Comparison of ENCODE assay signal across 9 mouse cellular contexts in genomic region chr15:102258076-102258470, GRCm38 (mm10). TPM values are rescaled to one million over a fixed set of nuclear protein-coding genes. Genes with fewer than 3 reads are reported as not detected.
A peak's percentile ranks its signal among the peaks of the same experiment; 100 is the strongest.
DNase-seq lines count a peak whose midpoint lies in the region; ATAC-seq and TF ChIP-seq lines count a peak whose summit lies in the region.
"Had no signal": no experiment of that assay in that cellular context is flagged by ENCODE, and none has a peak within 500 bp of the region (broad histone marks: within the 10 kb centered on the region; RNA-seq: fewer than 3 reads in every experiment).

No protein-coding gene starts in this region.

- H3K4me1 ChIP-seq in embryonic facial prominence, embryonic 14.5 days (ENCODE audit: control insufficient read depth, insufficient read depth, low read length): peaks cover 45% of the 10 kb centered on the region; the same call in 1 of the 2 replicates
- H3K4me1 ChIP-seq in hindbrain, embryonic 10.5 days (replicated peaks): peaks cover 50% of the 10 kb centered on the region
- H3K4me1 ChIP-seq in liver, embryonic 13.5 days (replicated peaks): peaks cover 17% of the 10 kb centered on the region
- H3K4me1 ChIP-seq in olfactory bulb, adult 2 months (ENCODE audit: control insufficient read depth, insufficient read depth, low read length): peaks cover 21% of the 10 kb centered on the region

- H3K36me3 ChIP-seq in embryonic facial prominence, embryonic 14.5 days (ENCODE audit: control insufficient read depth, insufficient read depth, low read length): peaks cover 10% of the 10 kb centered on the region
- H3K36me3 ChIP-seq in hindbrain, embryonic 10.5 days: no peaks in the 10 kb centered on the region
- H3K36me3 ChIP-seq in liver, embryonic 13.5 days: no peaks in the 10 kb centered on the region

- H3K27me3 ChIP-seq in embryonic facial prominence, embryonic 14.5 days (replicated peaks; ENCODE audit: control insufficient read depth, insufficient read depth, low read length): no peaks in the 10 kb centered on the region
- peaks cover 75% of the 10 kb centered on the region for H3K27me3 ChIP-seq in hindbrain, embryonic 10.5 days (ENCODE audit: insufficient read depth, poor library complexity, severe bottlenecking)
- H3K27me3 ChIP-seq in liver, embryonic 13.5 days: peaks cover 90% of the 10 kb centered on the region

- TF ChIP-seq POLR2A in olfactory bulb, adult 2 months (IDR thresholded peaks at IDR 0.05; ENCODE audit: insufficient read depth, low read depth, low read length): no peak

- H3K9me3 ChIP-seq in embryonic facial prominence, embryonic 14.5 days (ENCODE audit: control insufficient read depth, low read length): no peaks in the 10 kb centered on the region
- H3K9me3 ChIP-seq in hindbrain, embryonic 10.5 days: no peaks in the 10 kb centered on the region
- H3K9me3 ChIP-seq in liver, embryonic 13.5 days (replicated peaks): no peaks in the 10 kb centered on the region

- peak; percentile 55 for ATAC-seq in embryonic facial prominence, embryonic 14.5 days (ENCODE audit: low read depth)
- ATAC-seq in liver, embryonic 13.5 days (ENCODE audit: low read depth): no peak

- peak overlapping the region; percentile 97 for H3K9ac ChIP-seq in embryonic facial prominence, embryonic 14.5 days (ENCODE audit: low read depth, low read length)
- H3K9ac ChIP-seq in liver, embryonic 13.5 days: no peak overlapping the region

- no peak for TF ChIP-seq CTCF in olfactory bulb, adult 2 months (IDR thresholded peaks at IDR 0.05; ENCODE audit: insufficient read depth, low read depth, low read length)

- H3K27ac ChIP-seq in embryonic facial prominence, embryonic 14.5 days (replicated peaks; ENCODE audit: low read depth, low read length): peak overlapping the region; percentile 99
- H3K27ac ChIP-seq in hindbrain, embryonic 10.5 days: peak overlapping the region; percentile 85
- no peak overlapping the region for H3K27ac ChIP-seq in liver, embryonic 13.5 days
- H3K27ac ChIP-seq in olfactory bulb, adult 2 months (ENCODE audit: insufficient read depth, low read depth, low read length): peak overlapping the region; percentile 33

- peak; percentile 49 to 67 for DNase-seq in adrenal gland, adult (ENCODE audit: inconsistent age in 2 of 2, low spot score in 1 of 2)
- no peak for DNase-seq in adrenal gland, adult 8-10 months
- DNase-seq in ES-CJ7 (ENCODE audit: low read depth, low spot score): peak; percentile 82
- peak; percentile 93 for DNase-seq in embryonic facial prominence, embryonic 14.5 days (ENCODE audit: low spot score)
- DNase-seq in hindbrain, embryonic 10.5 days (ENCODE audit: low spot score): no peak
- no peak for DNase-seq in liver, embryonic 13.5 days
- DNase-seq in testis, postnatal 14 days (ENCODE audit: low spot score): no peak

- H3K4me2 ChIP-seq in embryonic facial prominence, embryonic 14.5 days (ENCODE audit: low read depth, low read length): peak overlapping the region; percentile 79
- H3K4me2 ChIP-seq in liver, embryonic 13.5 days: peak overlapping the region; percentile 67

- peak overlapping the region; percentile 75 for H3K4me3 ChIP-seq in embryonic facial prominence, embryonic 14.5 days (ENCODE audit: low read depth, low read length)
- H3K4me3 ChIP-seq in hindbrain, embryonic 10.5 days: peak overlapping the region; percentile 64
- H3K4me3 ChIP-seq in liver, embryonic 13.5 days (replicated peaks): no peak overlapping the region
- no peak overlapping the region; the same call in 1 of the 2 replicates for H3K4me3 ChIP-seq in olfactory bulb, adult 2 months (ENCODE audit: insufficient read depth, low read depth, low read length)

- WGBS in embryonic facial prominence, embryonic 14.5 days: 4% methylated on average over 12 of the region's 12 CpGs
- WGBS in hindbrain, embryonic 10.5 days: 2% methylated on average over 12 of the region's 12 CpGs
- WGBS in liver, embryonic 13.5 days (ENCODE audit: insufficient replicate concordance): 13% methylated on average over 12 of the region's 12 CpGs
- 12% methylated on average over 12 of the region's 12 CpGs for WGBS in olfactory bulb, adult 2 months

RNA-seq across cellular contexts. Expression of gene Rarg, which starts 0.8 kb away (rescaled TPM):
- total RNA-seq in adrenal gland, adult 8-10 months (2022): 10 to 100 TPM; 19.9 to 43.0 (median 34.4) TPM
- 73.8 and 75.3 TPM in 2 replicates for polyA plus RNA-seq in embryonic facial prominence, embryonic 14.5 days (2014; fragmentation: Nextera tagmentation; extraction: Ambion mirVana)
- 22.1 and 24.5 TPM in 2 replicates for polyA plus RNA-seq in hindbrain, embryonic 10.5 days (2016; fragmentation: Nextera tagmentation; extraction: Ambion mirVana)
- polyA plus RNA-seq in liver, embryonic 13.5 days (2015; fragmentation: Nextera tagmentation; extraction: Ambion mirVana): 2.5 and 3.0 TPM in 2 replicates
- not detected in 2 replicates for polyA plus RNA-seq in olfactory bulb, adult 2 months (2012; ENCODE audit: insufficient read depth, insufficient read length, low replicate concordance, missing spikeins)

RNA-seq across cellular contexts. Expression of gene Gm9918, which starts 12.3 kb away (rescaled TPM):
- total RNA-seq in adrenal gland, adult 8-10 months (2022): under 1 TPM in 2 of 4 experiments, not detected in 2; 0.24 to 0.31 TPM
- 0.71 and 1.1 TPM in 2 replicates for polyA plus RNA-seq in embryonic facial prominence, embryonic 14.5 days (2014; fragmentation: Nextera tagmentation; extraction: Ambion mirVana)
- 0.26 and 0.35 TPM in 2 replicates for polyA plus RNA-seq in hindbrain, embryonic 10.5 days (2016; fragmentation: Nextera tagmentation; extraction: Ambion mirVana)
- not detected in 2 replicates for polyA plus RNA-seq in liver, embryonic 13.5 days (2015; fragmentation: Nextera tagmentation; extraction: Ambion mirVana)
- not detected in 2 replicates for polyA plus RNA-seq in olfactory bulb, adult 2 months (2012; ENCODE audit: insufficient read depth, insufficient read length, low replicate concordance, missing spikeins)
- total RNA-seq: heart, adult 18-20 months had no signal

RNA-seq across cellular contexts. Expression of gene Mfsd5, which starts 21.2 kb away (rescaled TPM):
- 10 to 100 TPM; 37.1 to 45.4 (median 39.5) TPM for total RNA-seq in adrenal gland, adult 8-10 months (2022)
- 64.6 and 67.2 TPM in 2 replicates for polyA plus RNA-seq in embryonic facial prominence, embryonic 14.5 days (2014; fragmentation: Nextera tagmentation; extraction: Ambion mirVana)
- 61.5 and 66.1 TPM in 2 replicates for polyA plus RNA-seq in hindbrain, embryonic 10.5 days (2016; fragmentation: Nextera tagmentation; extraction: Ambion mirVana)
- 29.0 and 33.7 TPM in 2 replicates for polyA plus RNA-seq in liver, embryonic 13.5 days (2015; fragmentation: Nextera tagmentation; extraction: Ambion mirVana)
- polyA plus RNA-seq in olfactory bulb, adult 2 months (2012; ENCODE audit: insufficient read depth, insufficient read length, low replicate concordance, missing spikeins): not detected in 2 replicates

RNA-seq across cellular contexts. Expression of gene Itgb7, which starts 26.3 kb away (rescaled TPM):
- 1 to 10 TPM; 2.7 to 7.9 (median 5.4) TPM for total RNA-seq in adrenal gland, adult 8-10 months (2022)
- 2.1 and 4.1 TPM in 2 replicates for polyA plus RNA-seq in embryonic facial prominence, embryonic 14.5 days (2014; fragmentation: Nextera tagmentation; extraction: Ambion mirVana)
- 0.31 and 0.90 TPM in 2 replicates for polyA plus RNA-seq in hindbrain, embryonic 10.5 days (2016; fragmentation: Nextera tagmentation; extraction: Ambion mirVana)
- 5.5 and 6.5 TPM in 2 replicates for polyA plus RNA-seq in liver, embryonic 13.5 days (2015; fragmentation: Nextera tagmentation; extraction: Ambion mirVana)
- not detected in 2 replicates for polyA plus RNA-seq in olfactory bulb, adult 2 months (2012; ENCODE audit: insufficient read depth, insufficient read length, low replicate concordance, missing spikeins)

RNA-seq across cellular contexts. Expression of gene Espl1, which starts 38.0 kb away (rescaled TPM):
- 1 to 10 TPM; 1.4 to 5.3 (median 2.3) TPM for total RNA-seq in adrenal gland, adult 8-10 months (2022)
- polyA plus RNA-seq in embryonic facial prominence, embryonic 14.5 days (2014; fragmentation: Nextera tagmentation; extraction: Ambion mirVana): 22.4 and 24.0 TPM in 2 replicates
- polyA plus RNA-seq in hindbrain, embryonic 10.5 days (2016; fragmentation: Nextera tagmentation; extraction: Ambion mirVana): 42.6 and 52.2 TPM in 2 replicates
- polyA plus RNA-seq in liver, embryonic 13.5 days (2015; fragmentation: Nextera tagmentation; extraction: Ambion mirVana): 23.3 and 26.3 TPM in 2 replicates
- polyA plus RNA-seq in olfactory bulb, adult 2 months (2012; ENCODE audit: insufficient read depth, insufficient read length, low replicate concordance, missing spikeins): not detected in 2 replicates

Comparison
In these comparisons a context has a peak if more than half of its experiments do, and no peak if none do; other contexts are left out.
1. DNase-seq: peak in adrenal gland, adult (2 of 2), ES-CJ7 (single experiment) and embryonic facial prominence, embryonic 14.5 days (single experiment); none in adrenal gland, adult 8-10 months (single experiment), hindbrain, embryonic 10.5 days (single experiment), liver, embryonic 13.5 days (single experiment) and testis, postnatal 14 days (single experiment).
2. H3K4me3 ChIP-seq: peak in embryonic facial prominence, embryonic 14.5 days (single experiment) and hindbrain, embryonic 10.5 days (single experiment); none in liver, embryonic 13.5 days (single experiment) and olfactory bulb, adult 2 months (single experiment).